Mouse (Mus musculus) yolk sac, embryonic 10.5 days (tissue): ENCODE data around the gene Rcsd1.

Experiments used
- DNase-seq: peaks from one replicate; pipeline ENCODE4 v3.0.0-alpha.2; 2017; ENCODE audit warnings: low spot score

Gene Rcsd1

GRCm38 (mm10) chr1:165709629-165710256 is at the start of gene Rcsd1:
Gene Rcsd1 (minus strand): TSS chr1:165709757.
- no peak for DNase-seq

- no peak for DNase-seq
Measured at GRCm38 (mm10) chr1:165755194-165755593, 45.6 kb upstream of the Rcsd1 start.

GRCm38 (mm10) chr1:165754205-165754604 is 44.6 kb upstream of the Rcsd1 start:
- DNase-seq = no peak

GRCm38 (mm10) chr1:165751838-165752237 is 42.3 kb upstream of the Rcsd1 start:
- DNase-seq = no peak

GRCm38 (mm10) chr1:165751142-165751541 is 41.6 kb upstream of the Rcsd1 start:
- no peak for DNase-seq

GRCm38 (mm10) chr1:165748053-165748452 is 38.5 kb upstream of the Rcsd1 start:
- no peak for DNase-seq

GRCm38 (mm10) chr1:165741989-165742388 is 32.4 kb upstream of the Rcsd1 start:
- no peak for DNase-seq

GRCm38 (mm10) chr1:165738985-165739384 is 29.4 kb upstream of the Rcsd1 start:
- DNase-seq = no peak

GRCm38 (mm10) chr1:165737867-165738266 is 28.3 kb upstream of the Rcsd1 start:
- no peak for DNase-seq

- no peak for DNase-seq
Measured at GRCm38 (mm10) chr1:165737451-165737850, 27.9 kb upstream of the Rcsd1 start.

GRCm38 (mm10) chr1:165735826-165736818 is 26.6 kb upstream of the Rcsd1 start:
- DNase-seq = peak; percentile 76

- no peak for DNase-seq
Measured at GRCm38 (mm10) chr1:165734840-165735239, 25.3 kb upstream of the Rcsd1 start.

GRCm38 (mm10) chr1:165731553-165731952 is 22.0 kb upstream of the Rcsd1 start:
- no peak for DNase-seq

GRCm38 (mm10) chr1:165730129-165730528 is 20.6 kb upstream of the Rcsd1 start:
- DNase-seq = no peak

GRCm38 (mm10) chr1:165728057-165728639 is 18.6 kb upstream of the Rcsd1 start:
- no peak for DNase-seq

GRCm38 (mm10) chr1:165726986-165727385 is 17.4 kb upstream of the Rcsd1 start:
- no peak for DNase-seq

GRCm38 (mm10) chr1:165725039-165725644 is 15.6 kb upstream of the Rcsd1 start:
- no peak for DNase-seq

GRCm38 (mm10) chr1:165724219-165725033 is 14.9 kb upstream of the Rcsd1 start:
- DNase-seq = peak; percentile 28

GRCm38 (mm10) chr1:165722531-165723123 is 13.1 kb upstream of the Rcsd1 start:
- DNase-seq = no peak

GRCm38 (mm10) chr1:165718543-165719105 is 9.1 kb upstream of the Rcsd1 start:
- no peak for DNase-seq
